Mouse (Mus musculus) E14TG2a.4 (cell line): ENCODE data around the gene Rcn1.

ENCODE experiments used
- CTCF ChIP-seq: conservative IDR thresholded peaks from 2 replicates; pipeline ENCODE4 v1.5.1; 2014; ENCODE audit warnings: low read length
- NANOG ChIP-seq: IDR thresholded peaks from 2 replicates; pipeline ENCODE4 v1.6.1; 2014; ENCODE audit warnings: borderline replicate concordance, low read length, mixed read lengths
- POU5F1 ChIP-seq: IDR thresholded peaks from 2 replicates; pipeline ENCODE4 v1.6.1; 2014; ENCODE audit warnings: low read length, borderline replicate concordance

- TF ChIP-seq CTCF (peak; percentile 70), POU5F1 (no peak), NANOG (no peak)
Measured at GRCm38 (mm10) chr2:105428029-105428428, 28.9 kb upstream of the Rcn1 start.
